9 mouse cellular contexts compared by ENCODE assay signal in the genomic region with DNA sequence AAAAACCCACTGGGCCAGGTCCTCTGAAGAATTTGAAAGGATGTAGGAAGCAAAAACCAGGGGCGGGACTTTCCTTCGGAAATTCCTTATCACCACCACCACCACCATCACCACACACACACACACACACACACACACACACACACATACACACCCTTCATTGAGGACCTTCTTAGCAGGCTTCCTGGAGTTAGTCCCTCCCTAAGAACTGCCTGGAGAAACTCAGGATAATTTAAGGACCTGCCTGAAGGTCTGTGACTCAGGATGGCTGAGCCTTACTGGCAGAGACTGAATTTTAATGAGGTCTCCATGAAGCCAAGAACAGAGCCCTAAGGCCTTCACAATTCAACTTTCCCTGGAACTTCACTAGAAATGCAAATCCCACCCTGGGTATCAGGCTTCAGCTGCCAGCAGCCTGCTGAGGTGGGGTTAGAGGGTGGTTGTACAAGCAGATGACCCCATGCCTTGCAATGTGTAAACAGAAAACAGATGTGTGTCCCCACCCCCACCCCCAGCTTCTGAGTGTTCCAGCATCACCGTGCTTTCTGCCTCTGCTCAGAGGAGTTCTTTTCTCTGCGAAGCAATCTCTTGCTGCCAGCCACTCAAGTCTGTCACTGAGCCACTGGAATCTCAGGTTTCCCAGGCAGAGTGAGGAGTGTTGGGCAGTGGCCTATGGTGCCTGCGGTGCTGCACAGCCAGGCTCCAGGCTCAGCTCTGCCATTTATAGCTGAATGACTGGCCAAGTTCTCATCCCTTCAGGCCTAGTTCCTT. TPM values are rescaled to one million over a fixed set of nuclear protein-coding genes. Genes with fewer than 3 reads are reported as not detected.
DNase-seq lines count a peak whose midpoint lies in the region; ATAC-seq and TF ChIP-seq lines count a peak whose summit lies in the region.
"Had no signal": no experiment of that assay in that cellular context is flagged by ENCODE, and none has a peak within 500 bp of the region (broad histone marks: within the 10 kb centered on the region; RNA-seq: fewer than 3 reads in every experiment).

No protein-coding gene starts in this region.

- no peak overlapping the region for H3K4me2 ChIP-seq in intestine, embryonic 14.5 days (ENCODE audit: low read length)
- H3K4me2 ChIP-seq in intestine, postnatal 0 days (replicated peaks; ENCODE audit: low read depth), result no peak overlapping the region
- no peak overlapping the region for H3K4me2 ChIP-seq in forebrain, embryonic 12.5 days
- no peak overlapping the region for H3K4me2 ChIP-seq in hindbrain, embryonic 13.5 days
- H3K4me2 ChIP-seq: liver, embryonic 13.5 days had no signal

- no peak for DNase-seq in intestine, embryonic 14.5 days (ENCODE audit: low spot score)
- peak; percentile 29 for DNase-seq in lung, postnatal 25 days (ENCODE audit: low spot score)
- DNase-seq in spleen, adult 12 weeks (ENCODE audit: low spot score), result no peak
- no peak for DNase-seq in ovary, postnatal 36 days (ENCODE audit: low spot score)
- DNase-seq in left cerebral cortex, postnatal 36 days (ENCODE audit: low spot score in 2 of 2), result no peak
- DNase-seq: liver, embryonic 13.5 days had no signal

- intact Hi-C loops in left cerebral cortex, postnatal 36 days (cut with DNase I), result no loop called here

- no peak for TF ChIP-seq CTCF in intestine, postnatal 0 days (IDR thresholded peaks at IDR 0.05; ENCODE audit: low read depth)

- H3K9ac ChIP-seq in intestine, embryonic 14.5 days (ENCODE audit: low read length), result no peak overlapping the region
- H3K9ac ChIP-seq in intestine, postnatal 0 days (ENCODE audit: low read depth, low read length), result no peak overlapping the region
- H3K9ac ChIP-seq in forebrain, embryonic 12.5 days, result no peak overlapping the region
- no peak overlapping the region for H3K9ac ChIP-seq in hindbrain, embryonic 13.5 days
- H3K9ac ChIP-seq: liver, embryonic 13.5 days had no signal

- H3K9me3 ChIP-seq in intestine, embryonic 14.5 days (ENCODE audit: control insufficient read depth, low read length), result 0 out of 2 replicates have a peak, but pooled peaks cover 3% of the 10 kb centered on the region
- no peaks in the 10 kb centered on the region for H3K9me3 ChIP-seq in intestine, postnatal 0 days (ENCODE audit: control insufficient read depth)
- no peaks in the 10 kb centered on the region for H3K9me3 ChIP-seq in forebrain, embryonic 12.5 days
- no peaks in the 10 kb centered on the region for H3K9me3 ChIP-seq in hindbrain, embryonic 13.5 days
- H3K9me3 ChIP-seq: liver, embryonic 13.5 days had no signal

- no peak for ATAC-seq in intestine, embryonic 14.5 days (replicated peaks; ENCODE audit: low FRiP score, low TSS enrichment, low read depth)
- no peak for ATAC-seq in intestine, postnatal 0 days
- ATAC-seq in forebrain, embryonic 12.5 days (ENCODE audit: low FRiP score), result peak; percentile 53; the same call in 1 of the 2 replicates
- ATAC-seq in hindbrain, embryonic 13.5 days (ENCODE audit: low FRiP score), result no peak

- no peaks in the 10 kb centered on the region for H3K36me3 ChIP-seq in intestine, embryonic 14.5 days (ENCODE audit: control insufficient read depth, insufficient read depth, low read length)
- H3K36me3 ChIP-seq in intestine, postnatal 0 days (ENCODE audit: control insufficient read depth, insufficient read depth), result no peaks in the 10 kb centered on the region
- no peaks in the 10 kb centered on the region for H3K36me3 ChIP-seq in forebrain, embryonic 12.5 days (replicated peaks)
- H3K36me3 ChIP-seq in hindbrain, embryonic 13.5 days, result no peaks in the 10 kb centered on the region
- H3K36me3 ChIP-seq: liver, embryonic 13.5 days had no signal

- H3K27me3 ChIP-seq in intestine, embryonic 14.5 days (replicated peaks; ENCODE audit: control insufficient read depth, insufficient read depth, low read length), result no peaks in the 10 kb centered on the region
- H3K27me3 ChIP-seq in intestine, postnatal 0 days (replicated peaks; ENCODE audit: control insufficient read depth, insufficient read depth, low read length), result no peaks in the 10 kb centered on the region
- no peaks in the 10 kb centered on the region for H3K27me3 ChIP-seq in forebrain, embryonic 12.5 days
- H3K27me3 ChIP-seq in hindbrain, embryonic 13.5 days, result no peaks in the 10 kb centered on the region

- WGBS in intestine, embryonic 14.5 days, result 25% methylated on average over 5 of the region's 5 CpGs
- 37% methylated on average over 5 of the region's 5 CpGs for WGBS in intestine, postnatal 0 days
- WGBS in forebrain, embryonic 12.5 days, result 13% methylated on average over 5 of the region's 5 CpGs
- 24% methylated on average over 5 of the region's 5 CpGs for WGBS in hindbrain, embryonic 13.5 days

- H3K4me1 ChIP-seq in intestine, embryonic 14.5 days (replicated peaks; ENCODE audit: control insufficient read depth, insufficient read depth, low read length), result peaks cover 12% of the 10 kb centered on the region
- no peaks in the 10 kb centered on the region for H3K4me1 ChIP-seq in intestine, postnatal 0 days (replicated peaks; ENCODE audit: control insufficient read depth, insufficient read depth, low read length)
- H3K4me1 ChIP-seq in forebrain, embryonic 12.5 days, result peaks cover 31% of the 10 kb centered on the region
- H3K4me1 ChIP-seq in hindbrain, embryonic 13.5 days (replicated peaks), result peaks cover 33% of the 10 kb centered on the region

- peak overlapping the region; percentile 22; the same call in 1 of the 2 replicates for H3K27ac ChIP-seq in intestine, embryonic 14.5 days (ENCODE audit: low read depth)
- no peak overlapping the region for H3K27ac ChIP-seq in intestine, postnatal 0 days (ENCODE audit: low read depth, low read length)
- H3K27ac ChIP-seq in forebrain, embryonic 12.5 days, result peak overlapping the region; percentile 56; the same call in 1 of the 2 replicates
- H3K27ac ChIP-seq in hindbrain, embryonic 13.5 days, result 0 out of 2 replicates have a peak overlapping the region, but pooled peaks have one; percentile 26
- H3K27ac ChIP-seq: liver, embryonic 13.5 days had no signal

- H3K4me3 ChIP-seq in intestine, embryonic 14.5 days (ENCODE audit: low read depth, low read length), result no peak overlapping the region
- H3K4me3 ChIP-seq in intestine, postnatal 0 days (ENCODE audit: low read depth, low read length), result no peak overlapping the region
- H3K4me3 ChIP-seq in forebrain, embryonic 12.5 days (replicated peaks), result no peak overlapping the region
- no peak overlapping the region for H3K4me3 ChIP-seq in hindbrain, embryonic 13.5 days
- H3K4me3 ChIP-seq: liver, embryonic 13.5 days had no signal

RNA-seq across cellular contexts. Expression of a gene that starts 2.4 kb away (rescaled TPM):
- polyA plus RNA-seq in intestine, embryonic 14.5 days (2014; fragmentation: Nextera tagmentation; extraction: Ambion mirVana), result 22.4 and 23.6 TPM in 2 replicates
- polyA plus RNA-seq in intestine, postnatal 0 days (2015; fragmentation: Nextera tagmentation; extraction: Ambion mirVana), result 3.2 and 3.6 TPM in 2 replicates
- polyA plus RNA-seq in forebrain, embryonic 12.5 days (2016; fragmentation: Nextera tagmentation; extraction: Ambion mirVana), result 14.1 and 14.8 TPM in 2 replicates
- polyA plus RNA-seq in hindbrain, embryonic 13.5 days (2015; fragmentation: Nextera tagmentation; extraction: Ambion mirVana), result 8.8 and 10.4 TPM in 2 replicates
- total RNA-seq in left cerebral cortex, postnatal 36 days (2021), result 10 to 100 TPM; 14.6 to 16.9 TPM
